In the genomic region with DNA sequence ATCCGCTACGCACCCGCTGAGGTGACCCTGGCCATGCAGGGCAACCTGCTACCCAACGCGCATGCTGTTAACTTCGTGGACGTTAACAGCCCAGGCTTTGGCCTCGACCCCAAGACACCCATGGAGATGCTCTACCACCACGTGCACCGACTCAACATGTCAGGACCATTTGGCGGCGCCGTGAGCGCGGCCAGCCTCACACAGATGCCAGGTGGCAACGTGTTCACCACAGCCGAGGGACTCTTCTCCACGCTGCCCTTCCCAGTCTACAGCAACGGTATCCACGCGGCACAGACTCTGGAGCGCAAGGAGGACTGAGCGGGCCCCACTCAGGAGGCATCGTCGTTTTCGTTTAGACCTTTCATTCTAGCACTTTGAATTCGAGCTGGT, we compare ENCODE assay signal across 8 mouse cellular contexts.
DNase-seq lines count a peak whose midpoint lies in the region; ATAC-seq and TF ChIP-seq lines count a peak whose summit lies in the region.

No protein-coding gene starts in this region.

- TF ChIP-seq EP300 in lung, postnatal 0 days (IDR thresholded peaks at IDR 0.05), result no peak

- ATAC-seq in forebrain, embryonic 16.5 days, result no peak; the same call in 1 of the 2 replicates
- no peak for ATAC-seq in lung, postnatal 0 days
- ATAC-seq in intestine, embryonic 16.5 days, result no peak
- no peak for ATAC-seq in stomach, embryonic 14.5 days (ENCODE audit: insufficient number of reproducible peaks, insufficient read depth, low FRiP score, low read depth)
- no peak for ATAC-seq in frontal cortex, adult (ENCODE audit: low TSS enrichment)

- H3K4me2 ChIP-seq in forebrain, embryonic 16.5 days (ENCODE audit: low read length), result no peak overlapping the region
- peak overlapping the region; percentile 51; the same call in 1 of the 2 replicates for H3K4me2 ChIP-seq in lung, postnatal 0 days (replicated peaks; ENCODE audit: low read depth, low read length)
- peak overlapping the region; percentile 95 for H3K4me2 ChIP-seq in intestine, embryonic 16.5 days (ENCODE audit: low read depth, low read length)
- H3K4me2 ChIP-seq in stomach, embryonic 14.5 days (replicated peaks; ENCODE audit: low read depth, low read length), result peak overlapping the region; percentile 79

- peaks cover 61% of the 10 kb centered on the region for H3K27me3 ChIP-seq in forebrain, embryonic 10.5 days (ENCODE audit: poor library complexity, severe bottlenecking)
- peaks cover 14% of the 10 kb centered on the region for H3K27me3 ChIP-seq in forebrain, embryonic 16.5 days (replicated peaks; ENCODE audit: control insufficient read depth, insufficient read depth, low read length)
- H3K27me3 ChIP-seq in lung, postnatal 0 days (replicated peaks; ENCODE audit: insufficient read depth, low read length), result peaks cover 38% of the 10 kb centered on the region
- H3K27me3 ChIP-seq in intestine, embryonic 16.5 days (replicated peaks; ENCODE audit: control insufficient read depth, insufficient read depth, low read length), result peaks cover 16% of the 10 kb centered on the region; the same call in 1 of the 2 replicates
- 0 out of 2 replicates have a peak, but pooled peaks cover 6% of the 10 kb centered on the region for H3K27me3 ChIP-seq in stomach, embryonic 14.5 days (ENCODE audit: control insufficient read depth, insufficient read depth, low read length)

- peaks cover 16% of the 10 kb centered on the region for H3K4me1 ChIP-seq in forebrain, embryonic 10.5 days
- peaks cover 7% of the 10 kb centered on the region for H3K4me1 ChIP-seq in forebrain, embryonic 16.5 days (replicated peaks; ENCODE audit: control insufficient read depth, insufficient read depth, low read length)
- peaks cover 3% of the 10 kb centered on the region; the same call in 1 of the 2 replicates for H3K4me1 ChIP-seq in lung, postnatal 0 days (ENCODE audit: insufficient read depth, low read depth, low read length)
- peaks cover 15% of the 10 kb centered on the region for H3K4me1 ChIP-seq in intestine, embryonic 16.5 days (ENCODE audit: control insufficient read depth, insufficient read depth, low read length)
- no peaks in the 10 kb centered on the region for H3K4me1 ChIP-seq in stomach, embryonic 14.5 days (ENCODE audit: control insufficient read depth, insufficient read depth, low read length)

- WGBS in forebrain, embryonic 10.5 days, result 72% methylated on average over 27 of the region's 27 CpGs
- WGBS in forebrain, embryonic 16.5 days, result 81% methylated on average over 27 of the region's 27 CpGs
- WGBS in lung, postnatal 0 days, result 56% methylated on average over 27 of the region's 27 CpGs
- 70% methylated on average over 27 of the region's 27 CpGs for WGBS in intestine, embryonic 16.5 days
- 66% methylated on average over 27 of the region's 27 CpGs for WGBS in stomach, embryonic 14.5 days

- peak overlapping the region; percentile 48; the same call in 1 of the 2 replicates for H3K4me3 ChIP-seq in forebrain, embryonic 10.5 days
- no peak overlapping the region for H3K4me3 ChIP-seq in forebrain, embryonic 16.5 days (replicated peaks; ENCODE audit: low read length)
- H3K4me3 ChIP-seq in lung, postnatal 0 days (ENCODE audit: low read depth, low read length), result no peak overlapping the region
- H3K4me3 ChIP-seq in intestine, embryonic 16.5 days (ENCODE audit: low read length), result peak overlapping the region; percentile 51
- H3K4me3 ChIP-seq in stomach, embryonic 14.5 days (ENCODE audit: low read depth, low read length), result peak overlapping the region; percentile 40

- no peak overlapping the region for H3K9ac ChIP-seq in forebrain, embryonic 16.5 days (replicated peaks; ENCODE audit: low read depth, low read length)
- H3K9ac ChIP-seq in lung, postnatal 0 days (replicated peaks; ENCODE audit: low read depth), result no peak overlapping the region
- 0 out of 2 replicates have a peak overlapping the region, but pooled peaks have one; percentile 62 for H3K9ac ChIP-seq in intestine, embryonic 16.5 days (ENCODE audit: low read depth, low read length)
- H3K9ac ChIP-seq in stomach, embryonic 14.5 days (replicated peaks; ENCODE audit: low read depth, low read length), result no peak overlapping the region; the same call in 1 of the 2 replicates

- 0 out of 2 replicates have a peak overlapping the region, but pooled peaks have one; percentile 5 for H3K27ac ChIP-seq in forebrain, embryonic 10.5 days
- H3K27ac ChIP-seq in forebrain, embryonic 16.5 days (ENCODE audit: low read length), result no peak overlapping the region
- no peak overlapping the region for H3K27ac ChIP-seq in lung, postnatal 0 days (ENCODE audit: low read length)
- H3K27ac ChIP-seq in intestine, embryonic 16.5 days (ENCODE audit: low read length), result no peak overlapping the region
- no peak overlapping the region for H3K27ac ChIP-seq in stomach, embryonic 14.5 days (ENCODE audit: low read length)

- TF ChIP-seq CTCF in lung, postnatal 0 days (IDR thresholded peaks at IDR 0.05), result no peak

- no peak for DNase-seq in forebrain, embryonic 10.5 days (ENCODE audit: extremely low spot score, low spot score)
- DNase-seq in lung, postnatal 0 days (ENCODE audit: low spot score), result no peak
- DNase-seq in lung, postnatal 36 days, result no peak
- no peak for DNase-seq in frontal cortex, postnatal 36 days (ENCODE audit: low spot score in 2 of 2)

- peaks cover 8% of the 10 kb centered on the region for H3K9me3 ChIP-seq in forebrain, embryonic 10.5 days
- no peaks in the 10 kb centered on the region for H3K9me3 ChIP-seq in forebrain, embryonic 16.5 days (ENCODE audit: control insufficient read depth, low read length)
- no peaks in the 10 kb centered on the region for H3K9me3 ChIP-seq in lung, postnatal 0 days (ENCODE audit: low read length)
- H3K9me3 ChIP-seq in intestine, embryonic 16.5 days (ENCODE audit: control insufficient read depth, low read length), result no peaks in the 10 kb centered on the region
- H3K9me3 ChIP-seq in stomach, embryonic 14.5 days (ENCODE audit: control insufficient read depth, low read depth, low read length), result no peaks in the 10 kb centered on the region

- peaks cover 11% of the 10 kb centered on the region for H3K36me3 ChIP-seq in forebrain, embryonic 10.5 days (replicated peaks)
- no peaks in the 10 kb centered on the region for H3K36me3 ChIP-seq in forebrain, embryonic 16.5 days (ENCODE audit: control insufficient read depth, insufficient read depth)
- no peaks in the 10 kb centered on the region for H3K36me3 ChIP-seq in lung, postnatal 0 days (ENCODE audit: insufficient read depth, low read length)
- H3K36me3 ChIP-seq in intestine, embryonic 16.5 days (ENCODE audit: control insufficient read depth, insufficient read depth, low read length), result no peaks in the 10 kb centered on the region
- no peaks in the 10 kb centered on the region for H3K36me3 ChIP-seq in stomach, embryonic 14.5 days (ENCODE audit: control insufficient read depth, insufficient read depth, low read length)

Comparison
In these comparisons a context has a peak if more than half of its experiments do, and no peak if none do; other contexts are left out.
1. H3K4me3 ChIP-seq: peak in forebrain, embryonic 10.5 days (single experiment), intestine, embryonic 16.5 days (single experiment) and stomach, embryonic 14.5 days (single experiment); none in forebrain, embryonic 16.5 days (single experiment) and lung, postnatal 0 days (single experiment).